Mouse (Mus musculus): Measurements from ENCODE around the gene C77080.

Gene C77080

GRCm38 (mm10) chr4:129218569-129219175, 42.5 kb downstream of the C77080 start:
- DNase-seq (ENCODE audit: low read depth, low spot score) = no peak

GRCm38 (mm10) chr4:129212486-129212885, 48.7 kb downstream of the C77080 start:
- DNase-seq (ENCODE audit: low read depth, low spot score) = peak; percentile 43

- no peak for DNase-seq (ENCODE audit: low read depth, low spot score)
Observed at GRCm38 (mm10) chr4:129211461-129211860, 49.7 kb downstream of the C77080 start.

- peak; percentile 32 for DNase-seq (ENCODE audit: low read depth, low spot score)
Observed at GRCm38 (mm10) chr4:129209504-129209903, 51.7 kb downstream of the C77080 start.

GRCm38 (mm10) chr4:129206792-129207191, 54.4 kb downstream of the C77080 start:
- no peak for DNase-seq (ENCODE audit: low read depth, low spot score)

GRCm38 (mm10) chr4:129204655-129205054, 56.5 kb downstream of the C77080 start:
- DNase-seq (ENCODE audit: low read depth, low spot score) = no peak

- DNase-seq (ENCODE audit: low read depth, low spot score) = no peak
Observed at GRCm38 (mm10) chr4:129197514-129197913, 63.7 kb downstream of the C77080 start.

- no peak for DNase-seq (ENCODE audit: low read depth, low spot score)
Observed at GRCm38 (mm10) chr4:129194280-129194679, 66.9 kb downstream of the C77080 start.

GRCm38 (mm10) chr4:129191691-129192090, 69.5 kb downstream of the C77080 start:
- DNase-seq (ENCODE audit: low read depth, low spot score) = no peak

- peak; percentile 60 for DNase-seq (ENCODE audit: low read depth, low spot score)
Observed at GRCm38 (mm10) chr4:129190538-129190937, 70.7 kb downstream of the C77080 start.

- peak; percentile 99 for DNase-seq (ENCODE audit: low read depth, low spot score)
Observed at GRCm38 (mm10) chr4:129189542-129190519, 71.4 kb downstream of the C77080 start, which contains the start of the genes S100pbp and Yars. Gene S100pbp, minus strand, starts transcription at chr4:129189727. Gene Yars, plus strand, starts transcription at chr4:129189760.

- peak; percentile 72 for DNase-seq (ENCODE audit: low read depth, low spot score)
Observed at GRCm38 (mm10) chr4:129188803-129189541, 72.2 kb downstream of the C77080 start.

GRCm38 (mm10) chr4:129188041-129188659, 73.1 kb downstream of the C77080 start:
- DNase-seq (ENCODE audit: low read depth, low spot score) = peak; percentile 61

GRCm38 (mm10) chr4:129179560-129179959, 81.6 kb downstream of the C77080 start:
- no peak for DNase-seq (ENCODE audit: low read depth, low spot score)

GRCm38 (mm10) chr4:129172529-129172928, 88.7 kb downstream of the C77080 start:
- peak; percentile 64 for DNase-seq (ENCODE audit: low read depth, low spot score)
